Mouse (Mus musculus) monocyte, adult 2 months (primary cell): Measurements from ENCODE around the gene Nipal3.

ENCODE experiments used
- DNase-seq, 2 experiments: peaks; one replicate each; pipeline ENCODE4 v3.0.0; 2022; ENCODE audit warnings: low spot score in 2 of 2, low read depth in 1 of 2

Nipal3 gene

GRCm38 (mm10) chr4:135436291-135436690, 58.5 kb downstream of the Nipal3 start:
- DNase-seq = no peak

DNA sequence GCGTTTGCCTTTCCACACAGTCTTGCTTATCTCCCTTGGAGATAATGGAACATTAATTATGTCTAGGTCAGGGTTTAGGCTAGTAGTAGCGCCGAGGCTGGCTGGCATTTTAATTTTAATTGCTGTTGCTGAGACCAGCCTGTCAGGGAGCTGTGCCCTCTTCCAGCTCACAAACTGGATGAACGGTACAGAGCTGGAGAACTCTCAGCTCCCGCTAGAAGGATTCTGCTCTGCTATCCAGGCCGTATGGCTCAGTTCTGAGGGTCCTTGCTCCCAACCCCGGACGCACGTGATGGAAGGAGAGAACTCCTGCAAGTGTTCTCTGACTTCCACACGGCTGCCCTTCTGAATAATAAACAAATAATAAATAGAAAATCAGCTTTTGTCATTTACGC, 60.4 kb downstream of the Nipal3 start:
- DNase-seq = no peak

GRCm38 (mm10) chr4:135433443-135434394, 61.1 kb downstream of the Nipal3 start, which contains the start of gene Rcan3:
Gene Rcan3, minus strand, starts transcription at chr4:135433853.
- peak; percentile 14 to 28 for DNase-seq

GRCm38 (mm10) chr4:135433086-135433442, 61.8 kb downstream of the Nipal3 start:
- DNase-seq = no peak

DNA sequence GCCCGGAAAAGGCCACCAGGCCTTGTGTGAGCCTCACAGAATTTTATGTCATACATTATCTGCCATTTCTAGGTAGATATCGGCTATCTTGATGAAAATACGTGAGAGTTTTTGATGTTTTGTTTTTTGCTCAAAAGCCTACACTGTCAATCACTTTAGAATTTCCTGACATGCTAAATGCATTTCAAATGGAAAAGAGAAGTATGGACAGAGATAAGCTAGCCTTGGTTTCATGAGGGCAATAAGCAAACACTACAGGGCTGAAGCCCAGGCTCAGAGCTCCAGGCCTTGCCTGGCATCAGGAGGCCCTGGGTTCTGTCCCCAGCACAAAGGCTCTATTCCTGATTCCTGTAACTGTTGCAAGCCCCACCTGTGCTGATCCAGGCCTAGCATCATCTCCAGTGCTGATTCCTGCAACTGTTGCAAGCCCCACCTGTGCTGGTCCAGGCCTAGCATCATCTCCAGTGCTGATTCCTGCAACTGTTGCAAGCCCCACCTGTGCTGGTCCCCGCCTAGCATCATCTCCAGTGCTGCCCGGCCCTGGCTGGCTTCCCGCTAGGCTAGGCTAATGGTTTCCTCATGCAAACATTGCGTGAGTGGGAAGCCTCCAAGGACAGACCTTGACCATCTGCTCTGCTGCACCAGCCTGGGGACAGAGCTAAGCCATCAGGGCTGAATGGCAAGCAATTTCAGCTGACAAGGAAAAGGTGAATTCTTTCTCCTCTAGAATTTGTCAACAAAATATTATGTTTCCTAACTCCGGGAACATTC, 64.7 kb downstream of the Nipal3 start:
- no peak for DNase-seq

GRCm38 (mm10) chr4:135429383-135429782, 65.5 kb downstream of the Nipal3 start:
- DNase-seq = no peak

- DNase-seq = no peak
These were observed 68.3 kb downstream of the Nipal3 start for GRCm38 (mm10) chr4:135426587-135426986.

DNA sequence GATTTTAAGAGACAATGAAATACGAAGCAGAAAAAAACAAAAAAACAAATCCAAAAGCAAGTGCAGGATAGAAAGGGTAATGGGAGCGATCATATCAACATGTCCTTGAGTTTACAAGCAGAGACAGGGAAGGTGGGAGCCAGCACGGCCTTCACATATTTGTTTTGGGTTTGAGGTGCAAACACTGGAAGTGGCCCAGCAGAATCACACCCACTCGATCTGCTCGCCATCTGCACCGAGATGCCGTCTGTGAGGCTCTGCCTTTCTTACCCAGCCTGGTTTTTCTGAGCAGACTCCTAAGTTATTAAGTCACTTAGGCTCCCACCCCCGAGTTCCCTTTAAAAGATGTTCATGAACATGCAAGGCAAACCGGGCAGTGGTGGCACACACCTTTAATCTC, 69.2 kb downstream of the Nipal3 start:
- DNase-seq = no peak

DNA sequence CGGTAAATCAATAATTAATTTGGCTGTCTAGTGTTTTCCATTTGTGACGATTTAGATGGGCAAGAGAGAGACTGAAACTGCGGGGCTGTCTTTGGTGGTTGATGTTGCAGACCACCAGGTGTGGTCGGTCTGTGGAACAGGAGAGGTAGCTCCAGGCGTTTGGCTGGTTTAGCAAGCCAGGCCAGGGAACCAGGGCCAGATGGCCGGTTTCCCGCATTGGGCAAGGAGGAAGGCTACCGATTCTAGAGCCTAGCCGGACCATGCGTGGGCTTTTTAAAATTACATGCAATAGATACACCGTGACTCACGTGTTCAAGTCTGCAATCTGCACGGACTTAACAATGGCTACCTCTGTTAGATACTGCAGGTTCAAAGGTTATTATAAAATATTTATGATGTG, 73.9 kb downstream of the Nipal3 start:
- no peak for DNase-seq

- DNase-seq = no peak
These were observed 74.4 kb downstream of the Nipal3 start for GRCm38 (mm10) chr4:135420416-135420815.

DNA sequence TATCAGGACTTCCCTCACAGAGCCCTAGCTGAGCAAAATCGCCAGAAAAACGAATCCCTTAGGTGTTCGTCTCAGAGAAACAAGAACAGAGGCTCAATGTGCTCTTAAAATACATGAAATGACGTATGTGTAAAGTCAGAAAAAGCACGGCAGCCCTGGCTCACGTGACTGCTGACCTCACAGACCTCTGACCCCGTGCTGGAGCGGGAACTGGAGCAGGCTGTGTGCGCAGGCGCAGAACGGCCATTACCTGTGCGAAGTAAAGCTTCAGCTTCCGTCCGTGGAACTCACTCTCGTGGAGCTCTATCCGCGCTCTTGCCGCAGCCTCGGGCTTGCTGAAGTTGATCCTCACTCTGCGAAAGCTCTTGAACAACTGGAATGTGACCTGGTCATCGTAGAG, 74.8 kb downstream of the Nipal3 start:
- DNase-seq = no peak

- peak; percentile 41 to 43 for DNase-seq
These were observed 78.5 kb downstream of the Nipal3 start for GRCm38 (mm10) chr4:135416367-135416766.

- DNase-seq = no peak
These were observed 81.3 kb downstream of the Nipal3 start for GRCm38 (mm10) chr4:135413491-135413890.

DNA sequence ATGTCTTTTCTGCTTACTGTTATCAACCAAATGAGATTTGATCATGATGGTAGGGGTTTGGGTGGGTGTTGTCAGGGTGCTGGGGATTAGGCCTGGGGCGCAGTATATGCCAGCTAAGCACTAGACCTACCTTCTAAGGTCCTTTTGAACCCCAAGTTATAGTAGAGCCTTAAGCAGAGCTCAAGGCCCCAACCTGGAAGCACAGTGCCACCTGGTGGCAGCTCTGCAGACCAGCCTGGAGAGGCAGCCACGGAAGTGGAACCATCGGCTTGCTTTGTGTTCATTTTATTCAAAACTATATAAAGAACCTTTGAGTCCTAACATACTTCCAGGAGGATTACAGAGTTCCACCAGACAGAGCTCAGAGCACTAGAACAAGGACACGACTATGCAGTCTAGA, 83.2 kb downstream of the Nipal3 start:
- DNase-seq = peak in 1 of 2 experiments; percentile 34

DNA sequence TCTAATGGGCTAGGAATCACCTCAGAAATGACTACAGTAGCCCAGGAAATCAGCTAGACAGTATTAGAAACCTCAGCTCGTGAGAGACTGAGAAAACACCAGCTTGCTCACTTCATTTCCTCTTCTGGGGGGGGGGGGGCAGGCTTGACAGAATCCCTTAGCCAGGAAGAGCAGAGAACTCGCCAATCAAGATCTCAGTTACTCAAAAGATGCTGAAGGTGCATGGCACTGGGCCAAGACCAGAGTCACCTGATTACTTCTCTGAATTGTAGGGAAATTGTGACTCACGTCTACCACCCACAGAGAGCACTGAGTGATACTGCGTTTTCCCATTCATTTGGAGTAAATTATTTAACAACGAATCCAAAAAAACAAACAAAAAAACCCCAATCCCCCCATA, 88.7 kb downstream of the Nipal3 start:
- no peak for DNase-seq

- DNase-seq = no peak
These were observed 89.9 kb downstream of the Nipal3 start for GRCm38 (mm10) chr4:135404916-135405315.

- no peak for DNase-seq
These were observed 90.8 kb downstream of the Nipal3 start for GRCm38 (mm10) chr4:135404048-135404447.

DNA sequence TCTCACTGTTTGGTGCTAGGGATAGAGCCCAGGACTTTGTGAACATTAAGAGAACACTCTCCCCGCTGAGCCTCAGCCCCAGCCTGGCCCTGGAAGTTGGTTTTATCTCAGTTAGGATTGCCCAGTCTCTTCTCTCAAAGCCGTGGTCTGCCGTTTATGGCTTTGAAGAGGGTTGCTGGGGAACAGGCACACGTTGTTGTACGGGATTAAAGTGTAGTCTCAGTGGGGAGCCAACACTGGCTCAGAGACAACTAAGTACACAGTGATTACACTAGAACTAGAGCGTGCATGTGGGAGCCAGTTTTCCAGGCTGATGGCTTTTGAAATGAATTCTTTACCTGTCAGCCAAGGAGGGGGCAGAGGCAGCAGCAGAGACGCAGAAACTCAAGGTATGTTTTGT, 93.0 kb downstream of the Nipal3 start:
- no peak for DNase-seq

GRCm38 (mm10) chr4:135397991-135398390, 96.8 kb downstream of the Nipal3 start, which contains the start of gene Ncmap:
Gene Ncmap, minus strand, starts transcription at chr4:135398227.
- no peak for DNase-seq

DNA sequence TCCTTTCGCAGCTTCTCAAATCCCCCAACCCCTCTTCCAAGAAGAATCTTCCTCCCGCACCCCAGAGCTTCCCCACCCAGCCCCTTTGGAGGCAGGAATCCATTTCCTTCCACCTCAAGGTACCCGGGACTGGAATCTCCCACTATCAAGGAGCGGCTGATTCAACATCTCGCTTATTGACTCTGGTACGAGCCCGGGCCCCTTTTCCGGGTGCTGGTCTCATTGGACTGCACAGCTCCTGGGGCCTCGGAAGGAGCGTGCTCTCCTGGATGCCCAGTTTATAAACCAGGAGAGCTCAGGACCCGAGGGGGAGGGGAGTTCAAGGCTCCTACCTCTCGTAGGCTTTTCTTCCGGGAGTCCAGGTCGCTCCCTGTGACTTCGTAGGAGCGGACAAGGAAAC, 97.3 kb downstream of the Nipal3 start:
- no peak for DNase-seq

DNA sequence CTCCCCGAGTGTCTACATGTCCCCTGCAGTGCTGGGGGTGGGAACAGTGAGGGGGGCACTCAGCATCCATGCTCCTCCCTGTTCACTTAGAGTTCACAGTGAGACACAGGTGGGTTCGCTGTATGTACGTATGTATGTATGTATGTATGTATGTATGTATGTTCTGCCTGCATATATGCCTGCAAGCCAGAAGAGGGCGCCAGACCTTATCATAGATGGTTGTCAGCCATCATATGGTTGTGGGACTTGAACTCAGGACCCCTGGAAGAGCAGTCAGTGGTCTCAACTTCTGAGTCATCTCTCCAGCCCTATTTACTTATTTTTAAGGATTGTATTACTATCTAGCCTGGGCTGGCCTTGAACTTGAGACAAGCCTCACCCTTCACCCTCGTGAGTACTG, 98.5 kb downstream of the Nipal3 start:
- DNase-seq = no peak
